Mouse (Mus musculus): ENCODE measurements around the gene Gnb5.

Gnb5 gene

GRCm38 (mm10) chr9:75304286-75304685 is 1.8 kb upstream of the Gnb5 start:
- DNase-seq (ENCODE audit: low read depth, low spot score), result no peak

DNA sequence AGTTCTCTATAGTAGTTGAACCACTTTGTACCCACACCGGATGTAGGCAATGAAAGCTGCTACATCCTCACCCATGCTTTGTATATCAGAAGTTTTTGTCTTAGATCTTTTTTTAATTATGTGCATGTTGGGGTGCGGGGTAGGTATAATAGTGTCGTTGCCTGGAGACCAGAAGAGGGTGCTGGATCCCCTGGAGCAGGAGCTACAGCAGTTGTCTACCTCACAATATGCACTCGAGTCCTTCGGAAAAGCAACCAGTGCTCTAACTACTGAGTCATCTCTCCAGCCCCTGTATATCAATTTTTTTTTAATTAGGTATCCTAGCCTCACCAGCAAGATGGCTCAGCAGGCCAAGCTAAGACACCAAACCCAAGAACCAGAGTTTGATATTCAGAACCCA is 927 bp downstream of the Gnb5 start:
- no peak for DNase-seq (ENCODE audit: low read depth, low spot score)

DNA sequence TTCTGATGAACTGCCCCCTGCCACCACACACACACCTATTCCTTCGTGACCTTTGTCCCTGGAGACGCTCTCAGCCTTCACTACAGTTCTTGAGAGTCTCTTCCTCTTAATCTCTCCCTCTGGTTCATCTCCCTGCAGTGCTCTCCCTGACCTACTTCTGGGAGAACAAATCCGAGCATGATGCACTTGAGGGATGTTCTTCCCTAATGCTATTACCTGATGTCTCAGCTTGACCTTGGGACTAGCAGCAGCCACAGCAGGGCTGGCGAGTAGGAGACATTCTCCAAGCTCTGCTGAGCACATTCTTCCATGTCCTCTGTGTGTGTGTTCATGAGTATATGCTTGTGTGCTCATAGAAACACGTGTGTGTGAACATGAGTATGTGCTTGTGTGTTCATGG is 2.5 kb downstream of the Gnb5 start:
- no peak for DNase-seq (ENCODE audit: low read depth, low spot score)

- DNase-seq (ENCODE audit: low read depth, low spot score), result peak; percentile 73
Measured at GRCm38 (mm10) chr9:75312008-75312407, 5.9 kb downstream of the Gnb5 start.

- no peak for DNase-seq (ENCODE audit: low read depth, low spot score)
Measured at GRCm38 (mm10) chr9:75313138-75313831, 7.2 kb downstream of the Gnb5 start.

DNA sequence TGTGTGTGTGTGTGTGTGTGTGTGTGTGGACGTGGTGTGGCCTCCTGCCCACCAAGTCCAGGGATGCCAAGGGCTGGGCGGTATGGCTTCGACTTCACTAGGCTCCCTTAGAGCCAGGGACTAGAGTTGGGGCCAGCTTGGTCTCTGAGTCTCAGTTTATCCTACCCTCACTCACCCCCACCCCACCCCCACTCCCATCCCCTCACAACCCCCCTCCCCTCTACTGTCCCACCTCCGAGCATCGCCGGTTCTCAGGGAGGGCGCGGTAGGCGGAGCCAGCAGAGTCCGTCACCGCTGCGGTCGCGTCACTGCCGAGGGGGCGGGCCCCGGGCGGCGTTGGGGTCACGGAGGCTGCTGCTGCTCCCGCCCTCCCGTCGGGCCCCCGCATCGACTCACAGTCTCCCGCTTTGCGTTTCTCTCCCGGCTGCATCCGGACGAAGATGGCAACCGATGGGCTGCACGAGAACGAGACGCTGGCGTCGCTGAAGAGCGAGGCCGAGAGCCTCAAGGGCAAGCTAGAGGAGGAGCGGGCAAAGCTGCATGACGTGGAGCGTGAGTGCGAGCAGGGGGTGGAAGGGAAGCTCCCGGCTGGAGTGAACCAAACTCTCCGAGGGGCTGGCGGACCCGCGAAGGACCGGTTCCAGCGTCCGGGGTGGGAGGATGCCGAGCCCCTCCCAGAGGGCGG is 7.9 kb downstream of the Gnb5 start:
- DNase-seq (ENCODE audit: low read depth, low spot score), result peak; percentile 63

GRCm38 (mm10) chr9:75314517-75315105 is 8.5 kb downstream of the Gnb5 start:
- peak; percentile 25 for DNase-seq (ENCODE audit: low read depth, low spot score)

DNA sequence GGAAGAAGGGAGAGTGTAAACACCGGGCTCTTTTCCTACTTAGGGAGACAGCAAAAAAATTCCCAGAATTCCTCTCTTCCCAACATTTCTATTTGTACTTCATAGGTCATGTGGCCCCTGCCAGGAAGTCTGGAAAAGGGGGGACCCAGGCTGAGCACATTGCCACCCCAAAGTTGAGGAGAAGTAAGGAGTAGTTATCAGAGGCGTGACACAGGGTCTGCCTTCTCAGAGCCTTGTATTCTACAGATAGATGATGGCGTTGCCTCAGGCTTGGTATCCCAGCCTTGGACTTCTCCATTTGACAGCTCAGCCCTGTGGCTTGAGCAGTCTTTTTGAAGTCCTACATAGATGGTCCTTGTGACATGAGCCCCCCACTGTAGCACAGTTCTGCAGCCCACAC is 9.2 kb downstream of the Gnb5 start:
- DNase-seq (ENCODE audit: low read depth, low spot score), result no peak

DNA sequence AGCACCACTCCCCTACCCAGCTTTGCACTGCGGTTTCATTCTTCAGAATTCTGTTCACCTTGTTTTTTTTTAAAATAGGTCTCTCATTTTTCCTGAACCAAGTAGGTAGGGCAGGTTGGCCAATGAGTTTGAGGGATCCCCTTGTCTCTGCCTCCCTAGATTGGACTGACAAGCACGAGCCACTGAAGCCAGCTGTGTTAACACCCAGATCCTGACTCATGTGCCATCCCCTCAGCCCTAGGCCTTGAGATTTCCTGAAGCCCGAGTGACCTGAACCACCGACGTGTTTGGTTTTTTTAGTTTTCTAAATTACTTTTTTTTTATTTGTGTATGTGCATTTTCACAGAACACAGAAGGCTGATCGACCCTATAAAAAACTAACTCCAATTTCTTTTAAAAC is 10.7 kb downstream of the Gnb5 start:
- no peak for DNase-seq (ENCODE audit: low read depth, low spot score)

GRCm38 (mm10) chr9:75318196-75318595 is 12.1 kb downstream of the Gnb5 start:
- DNase-seq (ENCODE audit: low read depth, low spot score), result no peak

DNA sequence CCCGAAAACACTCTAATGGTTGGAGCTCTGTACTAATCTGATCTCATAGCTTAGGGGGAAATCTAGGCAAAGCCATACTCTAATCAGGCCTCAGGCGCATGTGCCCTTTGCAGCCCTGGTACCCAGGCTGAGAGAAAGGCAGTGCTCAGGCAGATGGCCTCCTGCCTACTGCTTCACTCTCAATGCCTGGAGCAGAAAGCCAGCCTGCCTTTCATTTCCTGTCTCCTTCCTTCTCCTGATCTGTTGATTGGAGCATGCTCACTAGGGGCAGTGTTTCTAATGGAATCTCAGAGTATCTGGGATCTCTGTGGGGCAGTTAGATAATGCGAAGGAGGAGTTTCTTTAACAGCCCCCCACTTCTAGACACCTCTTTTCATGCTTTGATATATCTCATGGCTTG is 13.3 kb downstream of the Gnb5 start:
- peak; percentile 21 for DNase-seq (ENCODE audit: low read depth, low spot score)

GRCm38 (mm10) chr9:75322099-75322885 is 16.2 kb downstream of the Gnb5 start:
- DNase-seq (ENCODE audit: low read depth, low spot score), result no peak

DNA sequence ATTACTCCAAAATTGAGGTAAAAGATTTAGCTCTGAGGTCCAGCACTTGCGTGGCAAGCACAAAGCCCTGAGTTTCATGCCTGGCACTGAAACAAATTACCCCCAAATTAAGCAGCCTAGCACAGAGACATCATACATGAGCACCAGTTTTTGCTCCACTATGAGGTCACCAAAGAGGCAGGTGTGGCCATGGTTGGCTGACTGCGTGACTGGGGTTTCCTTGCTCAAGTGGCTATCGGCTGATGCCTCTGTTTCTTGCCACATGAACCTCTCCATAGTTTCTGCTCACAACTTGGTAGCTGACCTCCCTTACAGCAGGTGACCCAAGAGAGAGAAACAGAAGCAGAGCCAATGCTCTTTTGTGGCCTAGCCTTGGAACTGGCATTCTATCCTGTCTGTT is 22.0 kb downstream of the Gnb5 start:
- DNase-seq (ENCODE audit: low read depth, low spot score), result no peak

- no peak for DNase-seq (ENCODE audit: low read depth, low spot score)
Measured at GRCm38 (mm10) chr9:75330821-75331220, 24.7 kb downstream of the Gnb5 start.

GRCm38 (mm10) chr9:75334440-75334839 is 28.4 kb downstream of the Gnb5 start:
- DNase-seq (ENCODE audit: low read depth, low spot score), result no peak

- DNase-seq (ENCODE audit: low read depth, low spot score), result no peak
Measured at GRCm38 (mm10) chr9:75338016-75338415, 31.9 kb downstream of the Gnb5 start.

GRCm38 (mm10) chr9:75342433-75342832 is 36.3 kb downstream of the Gnb5 start:
- DNase-seq (ENCODE audit: low read depth, low spot score), result no peak

DNA sequence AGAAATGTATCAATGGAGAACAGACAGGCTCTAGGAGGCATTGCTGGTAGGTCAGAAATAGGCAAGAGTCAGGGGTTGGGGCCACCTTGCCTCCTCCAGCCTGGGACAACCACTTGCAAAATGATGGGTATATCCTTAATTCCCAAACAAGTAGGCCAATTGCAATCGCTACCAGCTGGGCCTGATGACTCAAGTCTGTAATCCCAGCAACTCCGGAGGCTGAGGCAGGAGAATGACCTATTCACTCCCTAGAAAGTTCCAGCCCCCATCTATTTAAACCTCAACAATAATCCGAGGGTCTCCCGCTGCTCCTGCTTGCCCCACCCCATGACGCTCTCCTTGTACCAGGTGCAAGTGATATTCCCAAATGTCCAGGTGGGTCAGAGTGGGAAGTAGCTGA is 41.4 kb downstream of the Gnb5 start, which contains the start of gene Bcl2l10:
TSS of gene Bcl2l10 (plus strand) at position 301 of the 400 bp plus-strand sequence.
- no peak for DNase-seq (ENCODE audit: low read depth, low spot score)

GRCm38 (mm10) chr9:75348066-75348465 is 42.0 kb downstream of the Gnb5 start:
- no peak for DNase-seq (ENCODE audit: low read depth, low spot score)

- no peak for DNase-seq (ENCODE audit: low read depth, low spot score)
Measured at GRCm38 (mm10) chr9:75348641-75349040, 42.6 kb downstream of the Gnb5 start.

GRCm38 (mm10) chr9:75353094-75353493 is 47.0 kb downstream of the Gnb5 start:
- no peak for DNase-seq (ENCODE audit: low read depth, low spot score)

DNA sequence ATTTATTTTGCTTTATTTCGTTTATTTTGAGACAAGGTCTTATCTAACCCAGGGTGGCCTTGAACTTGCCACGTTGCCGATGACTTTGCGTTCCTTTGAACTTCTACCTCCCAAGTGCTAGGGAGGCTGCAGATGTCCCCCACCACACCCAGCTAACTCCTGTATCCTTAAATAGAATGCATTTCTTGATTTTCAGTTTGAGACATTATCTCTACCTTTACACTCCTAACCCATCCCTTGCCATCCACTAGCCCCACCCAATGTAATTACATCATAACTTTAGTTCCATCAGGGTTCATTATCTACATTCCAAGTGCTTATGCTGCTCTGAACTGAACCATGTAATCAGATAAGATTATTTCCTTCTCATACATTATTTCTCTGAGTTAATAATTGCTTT is 49.7 kb downstream of the Gnb5 start:
- no peak for DNase-seq (ENCODE audit: low read depth, low spot score)

Data from forelimb bud, embryonic 11.5 days (tissue).